Mouse (Mus musculus) ES-Bruce4 (cell line): ENCODE data around the gene Gpd2.

Experiments used
- CTCF ChIP-seq: IDR thresholded peaks from one replicate; pipeline ENCODE4 v1.8.1; 2011; ENCODE audit warnings: low read depth, low read length
- EP300 ChIP-seq: IDR thresholded peaks from 2 replicates; pipeline ENCODE4 v1.6.1; 2011; ENCODE audit warnings: low read depth, low read length; ENCODE audit not compliant: insufficient read depth
- POLR2A ChIP-seq: IDR thresholded peaks from one replicate; pipeline ENCODE4 v1.8.1; 2011; ENCODE audit warnings: low read length; ENCODE audit not compliant: insufficient read depth

DNA sequence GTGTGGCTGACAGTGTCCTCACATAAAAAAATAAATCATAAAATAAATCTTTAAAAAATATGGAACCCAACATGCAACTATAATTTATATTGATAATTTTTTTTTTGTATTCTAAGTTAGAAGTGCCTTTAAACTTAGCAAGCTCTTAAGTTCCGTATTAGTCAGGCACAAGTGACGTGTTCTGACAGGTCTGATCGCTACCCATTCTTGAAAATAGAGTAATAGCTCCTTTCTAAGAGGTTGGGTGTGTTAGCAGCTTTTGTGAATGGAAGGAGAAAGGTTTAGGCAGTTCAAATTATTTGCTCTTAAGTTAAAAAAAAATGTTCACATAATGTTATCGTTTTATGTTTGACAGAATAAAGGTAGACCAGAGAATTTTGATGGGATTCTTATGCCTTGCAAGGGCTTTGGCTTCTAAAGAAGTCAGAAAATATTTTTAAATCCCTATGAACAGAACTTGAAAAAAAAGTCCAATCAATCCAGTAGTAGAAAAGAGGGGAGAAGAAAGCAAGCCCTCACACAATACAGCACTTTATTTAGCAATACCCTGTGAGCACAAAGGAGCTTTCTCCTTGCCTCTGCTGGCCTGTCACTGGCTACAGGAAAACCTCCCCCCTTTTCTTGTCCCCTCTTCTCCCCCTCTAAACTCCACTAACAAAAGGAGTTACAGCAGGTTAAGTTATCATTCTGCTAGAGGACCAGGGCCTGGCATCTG lies 29.4 kb downstream of the Gpd2 start:
- TF ChIP-seq CTCF, result no peak
- TF ChIP-seq EP300, result no peak
- no peak for TF ChIP-seq POLR2A
